Mouse (Mus musculus): Measurements from ENCODE around the gene Kcng1.
A peak's percentile ranks its signal among the peaks of the same experiment; 100 is the strongest.

Kcng1 gene

DNA sequence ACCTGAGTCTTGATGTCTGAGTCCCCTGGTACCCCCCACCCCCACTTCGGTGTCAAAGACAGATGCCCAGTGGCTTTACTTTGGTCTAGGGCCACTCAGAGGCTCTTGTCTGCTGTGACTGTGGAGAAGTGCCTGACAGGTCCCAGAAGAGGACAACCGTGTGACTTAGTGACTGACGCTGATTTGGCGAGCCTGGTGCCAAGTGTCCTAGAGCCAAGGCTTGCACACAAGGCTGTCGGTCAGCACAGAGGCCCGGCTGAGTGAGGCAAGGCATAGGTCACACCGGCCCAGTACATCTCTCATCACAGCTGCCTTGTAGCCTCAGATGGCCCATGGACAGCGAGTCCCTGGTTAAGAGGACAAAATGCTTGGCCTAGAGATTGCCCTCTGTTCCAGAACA, 22.5 kb downstream of the Kcng1 start:
- DNase-seq = no peak

DNA sequence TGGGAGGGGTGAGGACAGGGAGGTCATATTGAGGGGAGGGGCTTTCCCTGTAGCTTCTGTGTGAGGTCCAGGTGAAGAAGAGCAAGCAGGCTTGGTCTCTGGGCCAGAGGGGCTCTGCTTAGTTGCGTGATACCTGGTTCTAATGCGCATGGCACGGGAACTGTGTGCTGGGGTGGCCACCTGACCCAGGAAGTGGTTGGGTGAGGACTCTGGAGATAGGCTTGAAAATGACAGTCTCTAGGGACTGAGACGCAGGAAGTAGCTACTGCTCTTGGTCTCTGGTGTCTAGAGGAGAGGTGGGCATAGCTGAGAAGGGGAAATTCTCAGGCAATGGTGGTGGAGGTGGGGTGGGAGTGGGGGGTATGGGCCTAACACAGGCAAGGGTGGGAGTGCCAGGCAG, 24.3 kb downstream of the Kcng1 start:
- no peak for DNase-seq

DNA sequence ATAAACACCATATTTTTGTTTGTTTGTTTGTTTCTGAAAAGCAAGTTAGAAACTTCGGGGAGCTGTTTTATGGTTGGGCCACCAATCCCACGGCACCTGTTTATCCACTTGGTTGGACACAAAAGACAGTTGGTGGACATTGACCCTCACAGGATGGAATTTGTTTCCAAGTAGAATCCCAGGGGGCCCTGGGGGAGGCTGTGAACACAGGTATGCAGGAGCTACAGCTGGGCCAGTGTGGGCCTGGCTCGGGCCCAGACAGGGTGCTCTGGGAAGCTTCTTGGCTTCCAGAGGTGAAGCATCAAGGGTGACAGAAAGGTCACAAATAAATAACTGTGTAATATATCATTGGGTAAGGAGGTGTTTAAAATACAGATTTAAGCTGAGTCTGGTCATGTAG, 25.0 kb downstream of the Kcng1 start:
- no peak for DNase-seq

DNA sequence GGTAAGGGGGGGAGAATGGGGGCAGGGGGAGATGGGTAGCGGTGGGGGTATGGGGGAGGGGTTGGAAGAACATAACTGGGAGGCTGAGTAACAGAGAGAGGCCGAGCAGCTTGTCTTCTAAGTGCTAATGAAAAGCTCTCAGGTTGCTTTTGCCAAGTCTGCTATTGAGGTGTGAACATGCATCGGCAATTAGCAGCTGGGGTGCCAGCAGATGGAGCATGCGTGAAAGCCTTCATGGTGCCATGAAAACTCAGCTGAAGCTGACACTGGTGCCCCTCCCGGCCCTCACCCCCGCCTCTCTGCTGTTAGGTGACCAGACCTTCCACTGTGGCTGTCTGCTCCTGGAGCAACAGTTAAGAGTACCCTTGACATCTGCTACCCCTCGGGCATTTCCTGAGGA, 27.7 kb downstream of the Kcng1 start:
- DNase-seq = no peak

- DNase-seq = peak; percentile 31
Measured at GRCm38 (mm10) chr2:168252639-168253292, 28.8 kb downstream of the Kcng1 start.

DNA sequence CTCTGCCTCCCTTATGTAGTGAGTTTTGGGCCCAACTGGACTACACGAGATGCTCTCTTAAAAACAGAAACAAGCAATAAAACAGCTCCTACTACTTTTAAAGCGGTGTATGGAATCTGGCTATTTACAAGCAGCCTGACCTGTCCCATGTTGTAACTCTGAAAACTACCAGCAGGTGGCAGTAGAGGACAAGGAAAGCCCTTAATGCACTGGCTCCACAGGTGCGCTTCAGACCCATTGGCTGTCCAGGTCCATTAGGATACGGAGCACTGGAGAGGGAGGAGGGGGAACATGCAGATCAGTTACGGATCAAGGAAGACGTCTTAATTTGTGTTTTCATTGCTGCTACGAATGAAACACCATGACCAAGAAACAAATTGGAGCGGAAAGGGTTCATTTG, 31.3 kb downstream of the Kcng1 start:
- peak; percentile 86 for DNase-seq

DNA sequence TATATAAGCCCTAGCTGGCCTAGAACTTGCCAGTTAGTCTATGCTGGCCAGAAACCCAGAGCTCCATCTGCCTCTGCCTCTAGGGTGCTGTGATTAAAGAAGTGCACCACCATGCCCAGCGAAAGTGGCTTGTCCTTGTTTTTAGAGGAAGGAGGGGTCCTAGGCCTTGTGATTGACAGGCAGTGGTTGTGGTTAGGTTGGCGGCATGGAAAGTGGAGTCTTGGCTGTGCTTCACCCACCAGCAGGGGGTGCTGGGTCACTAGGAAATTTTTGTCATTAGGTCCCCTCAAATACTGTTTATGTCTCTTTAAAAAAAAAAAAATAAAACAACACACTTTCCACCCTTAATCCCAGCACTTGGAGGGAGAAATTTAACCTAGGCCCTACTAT, 32.7 kb downstream of the Kcng1 start:
- DNase-seq = peak; percentile 40

GRCm38 (mm10) chr2:168248167-168248855, 33.2 kb downstream of the Kcng1 start:
- no peak for DNase-seq

DNA sequence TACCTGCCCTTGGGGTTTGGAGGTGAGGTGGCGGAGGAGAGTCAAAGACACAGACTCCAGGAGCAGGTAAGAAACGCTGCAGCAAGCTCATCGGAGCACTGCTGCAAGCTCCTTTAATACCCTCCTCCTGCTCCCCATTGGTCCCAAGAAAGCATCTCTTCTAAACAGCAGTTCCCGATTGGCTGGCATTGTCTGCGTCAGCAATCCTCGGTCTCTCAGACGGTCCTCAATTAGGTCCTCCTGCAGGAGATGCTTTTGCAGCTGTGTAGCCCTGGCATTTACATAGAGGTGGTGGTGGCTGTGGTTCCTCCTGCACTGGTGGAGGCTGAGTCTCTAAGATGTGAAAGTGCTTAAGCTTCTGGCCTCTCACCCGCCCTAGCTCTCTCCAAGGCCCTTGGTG, 36.0 kb downstream of the Kcng1 start:
- DNase-seq = no peak

GRCm38 (mm10) chr2:168243278-168243677, 38.3 kb downstream of the Kcng1 start:
- DNase-seq = no peak

DNA sequence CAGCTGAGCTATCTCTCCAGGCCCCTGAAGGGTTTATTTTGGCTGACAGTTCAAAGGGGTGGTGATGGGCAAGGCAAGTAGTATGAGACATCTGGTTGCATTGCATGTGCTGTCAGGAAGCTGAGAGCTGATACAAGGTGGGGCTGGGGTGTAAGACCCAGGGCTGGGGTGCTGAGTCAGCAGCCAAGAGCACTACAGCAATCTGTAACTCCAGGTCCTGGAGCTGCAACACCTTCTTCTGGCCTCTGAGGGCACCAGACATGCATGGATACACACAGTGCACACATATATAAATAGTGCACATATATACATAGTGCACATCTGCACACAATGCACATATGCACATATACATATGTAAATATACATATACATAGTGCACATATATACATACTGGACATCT, 38.7 kb downstream of the Kcng1 start:
- peak; percentile 41 for DNase-seq

- no peak for DNase-seq
Measured at GRCm38 (mm10) chr2:168238335-168238734, 43.2 kb downstream of the Kcng1 start.

DNA sequence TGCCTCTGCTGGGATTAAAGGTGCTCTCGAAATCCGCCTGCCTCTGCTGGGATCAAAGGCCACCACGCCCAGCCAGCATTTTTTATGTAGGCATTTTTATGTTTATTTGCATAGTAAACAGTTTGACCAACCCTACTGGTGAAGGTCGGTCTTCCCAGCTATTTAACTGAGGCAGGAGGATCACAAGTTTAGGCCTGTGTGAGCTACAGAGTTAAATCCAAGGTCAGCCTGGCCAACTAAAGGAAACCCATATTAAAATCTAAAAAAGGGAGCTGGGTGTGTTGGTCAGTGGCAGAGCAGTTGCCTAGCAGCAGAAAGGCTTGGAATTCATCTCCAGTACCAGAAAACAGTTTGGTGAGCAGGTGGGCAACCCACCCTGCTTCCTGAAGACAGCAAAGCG, 48.2 kb downstream of the Kcng1 start:
- no peak for DNase-seq

GRCm38 (mm10) chr2:168231471-168231829, 50.1 kb downstream of the Kcng1 start:
- DNase-seq = no peak

DNA sequence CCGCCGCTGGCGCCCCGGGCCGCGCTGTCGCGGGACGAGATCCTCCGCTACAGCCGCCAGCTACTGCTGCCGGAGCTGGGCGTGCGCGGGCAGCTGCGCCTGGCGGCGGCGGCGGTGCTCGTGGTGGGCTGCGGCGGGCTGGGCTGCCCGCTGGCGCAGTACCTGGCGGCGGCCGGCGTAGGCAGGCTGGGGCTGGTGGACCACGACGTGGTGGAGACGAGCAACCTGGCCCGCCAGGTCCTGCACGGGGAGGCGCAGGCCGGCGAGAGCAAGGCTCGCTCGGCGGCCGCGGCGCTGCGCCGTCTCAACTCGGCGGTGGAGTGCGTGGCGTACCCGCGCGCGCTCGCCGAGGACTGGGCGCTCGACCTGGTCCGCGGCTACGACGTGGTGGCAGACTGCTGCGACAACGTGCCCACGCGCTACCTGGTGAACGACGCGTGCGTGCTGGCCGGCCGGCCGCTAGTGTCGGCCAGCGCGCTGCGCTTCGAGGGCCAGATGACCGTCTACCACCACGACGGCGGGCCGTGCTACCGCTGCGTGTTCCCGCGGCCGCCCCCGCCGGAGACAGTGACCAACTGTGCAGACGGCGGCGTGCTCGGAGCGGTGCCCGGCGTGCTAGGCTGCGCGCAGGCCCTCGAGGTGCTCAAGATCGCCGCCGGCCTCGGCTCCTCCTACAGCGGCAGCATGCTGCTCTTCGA, 50.6 kb downstream of the Kcng1 start:
- DNase-seq = peak; percentile 29

DNA sequence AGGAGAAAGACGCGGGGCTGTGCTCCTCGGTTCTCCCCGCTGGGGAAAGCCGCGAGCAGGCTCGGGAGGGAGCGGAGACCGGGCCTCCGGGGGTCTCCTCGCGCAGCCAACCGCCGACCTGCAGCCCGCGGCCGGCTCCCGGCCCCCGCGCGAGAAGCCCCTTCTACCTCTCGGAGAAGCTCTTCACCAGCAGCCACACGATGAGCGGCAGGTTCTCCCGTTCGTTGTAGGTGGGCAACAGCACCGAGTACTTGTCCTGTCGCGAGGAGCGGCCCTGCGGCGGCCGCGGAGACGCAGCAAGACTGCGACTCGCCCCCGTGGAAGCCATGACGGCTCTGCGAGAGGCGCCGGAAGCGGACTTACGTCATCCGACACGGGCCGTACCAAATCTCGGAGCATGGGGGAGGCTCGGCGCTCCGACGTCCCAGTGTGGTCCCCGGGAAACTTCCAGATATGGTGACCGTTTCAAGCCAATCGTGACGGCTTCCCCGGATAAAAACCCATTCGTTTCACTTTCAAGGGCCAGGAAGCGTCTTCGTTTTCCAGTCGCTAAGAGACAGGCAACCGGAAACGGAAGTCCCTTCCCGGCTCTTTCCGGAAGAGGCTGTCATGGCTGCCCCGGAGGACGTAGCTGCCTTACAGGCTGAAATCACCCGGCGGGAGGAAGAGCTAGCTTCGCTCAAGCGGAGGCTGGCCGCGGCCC, 51.4 kb downstream of the Kcng1 start, which contains the start of the genes Gm20716, Dpm1 and Mocs3:
Gm20716 (minus strand) TSS at position 339 of the 703 bp plus-strand sequence.
Dpm1 (minus strand) TSS at position 566 of the 703 bp plus-strand sequence.
Mocs3 (plus strand) TSS at position 597 of the 703 bp plus-strand sequence.
- peak; percentile 84 for DNase-seq

DNA sequence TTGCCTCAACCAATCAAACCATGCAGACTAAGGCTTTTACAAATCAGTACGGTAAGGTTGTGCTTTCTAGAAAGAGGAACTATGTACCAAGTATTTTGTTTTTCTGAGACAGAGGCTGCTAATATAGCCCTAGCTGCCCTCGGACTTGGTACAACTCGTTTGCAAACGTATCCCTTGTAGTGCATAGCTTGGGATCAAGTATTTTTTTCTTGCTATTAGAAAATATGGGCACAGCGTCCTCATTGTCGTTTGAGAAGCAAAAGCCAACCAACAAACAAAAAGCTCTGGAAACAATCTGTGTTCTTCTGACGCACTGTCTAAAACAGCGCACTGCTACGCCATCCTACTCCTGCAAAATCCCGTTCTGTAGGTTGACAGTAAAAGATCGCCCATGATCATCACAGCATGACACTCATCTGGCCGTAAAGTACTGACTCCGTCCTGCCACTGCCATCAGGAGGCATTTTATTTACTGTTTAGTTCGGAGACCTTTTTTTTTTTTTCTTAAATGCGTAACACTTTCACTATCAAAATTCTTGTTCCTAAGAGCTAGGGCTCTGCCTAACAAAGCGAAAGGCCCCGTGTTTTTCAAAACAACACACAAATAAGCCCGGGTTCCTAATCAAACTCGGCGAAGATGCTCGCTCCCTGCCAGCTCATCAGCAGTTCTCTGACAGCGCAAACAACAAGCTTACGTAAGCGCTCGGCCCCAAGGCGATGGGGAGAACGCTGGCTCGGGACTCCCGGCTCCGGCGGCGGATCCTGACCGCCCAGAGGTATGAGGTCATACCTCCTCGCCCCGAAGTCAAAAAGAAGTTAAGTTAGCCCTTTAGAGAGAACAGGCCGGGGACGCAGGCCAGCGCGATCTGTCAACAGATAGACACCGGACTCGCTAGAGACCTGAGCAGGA, 52.2 kb downstream of the Kcng1 start:
- peak; percentile 45 for DNase-seq

DNA sequence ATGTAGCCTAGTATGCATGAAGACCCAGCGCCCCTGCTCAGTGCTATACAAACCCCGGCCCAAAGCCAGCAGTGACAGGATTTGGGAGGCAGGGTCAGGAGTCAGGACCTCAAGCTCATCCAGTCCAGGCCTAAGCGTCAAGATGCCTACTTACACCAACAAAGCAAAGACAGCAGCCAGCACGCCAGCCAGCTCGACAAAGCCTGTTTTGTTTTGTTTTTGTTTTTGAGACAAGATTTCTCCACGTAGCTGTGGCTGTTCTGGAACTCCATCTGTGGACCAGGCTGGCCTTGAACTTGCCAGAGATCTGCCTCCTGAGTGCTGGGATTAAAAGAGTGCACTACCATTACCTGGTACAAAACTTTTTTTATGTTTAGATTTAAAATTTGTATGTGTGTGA, 58.2 kb downstream of the Kcng1 start:
- DNase-seq = no peak

DNA sequence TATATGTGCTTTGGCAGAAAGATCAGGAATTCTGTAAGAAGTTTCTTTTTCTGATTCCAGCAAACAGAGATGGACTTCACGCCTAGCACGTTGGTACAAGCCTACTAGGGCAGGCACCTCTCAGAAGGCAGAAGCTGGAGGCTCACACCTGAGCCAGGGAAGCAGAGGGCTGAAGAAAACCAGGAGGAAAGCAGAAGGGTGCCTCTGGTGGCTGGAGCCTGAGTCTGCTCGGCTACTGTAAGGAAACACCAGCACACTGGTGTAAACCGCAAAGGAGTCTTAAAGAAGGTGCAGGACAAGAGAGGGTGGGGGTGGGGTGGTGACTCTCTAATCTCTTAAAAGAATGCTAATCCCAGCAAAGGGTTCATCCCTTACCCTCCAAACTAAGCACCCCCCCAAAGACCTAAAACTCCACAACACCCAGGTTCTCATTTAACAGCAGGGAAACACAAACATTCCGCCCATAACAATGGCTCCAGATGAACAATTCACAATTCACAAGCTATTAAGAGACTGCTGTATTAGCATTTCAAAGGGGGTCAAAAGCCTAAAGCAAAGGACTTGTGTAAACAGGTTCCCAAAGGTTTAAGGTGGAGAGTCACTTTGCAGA, 67.6 kb downstream of the Kcng1 start:
- DNase-seq = no peak

Measured in lung, postnatal 10 days (tissue).